Mouse (Mus musculus) adrenal gland, adult 8-10 months (tissue): ENCODE data around the gene Evc2. TPM values are rescaled to one million over a fixed set of nuclear protein-coding genes. Genes with fewer than 3 reads are reported as not detected.
A peak's percentile ranks its signal among the peaks of the same experiment; 100 is the strongest.

Experiments used
- DNase-seq: peaks from one replicate; pipeline ENCODE4 v3.0.0; 2022
- total RNA-seq, 4 experiments: library from RNA; stranded (reverse); gene quantifications; 2 replicates each; pipeline ENCODE4 v1.2.4; 2022

Evc2 gene
- total RNA-seq, 4 experiments from 2014 or later: 21.4 to 34.0 (median 27.6) TPM

DNA sequence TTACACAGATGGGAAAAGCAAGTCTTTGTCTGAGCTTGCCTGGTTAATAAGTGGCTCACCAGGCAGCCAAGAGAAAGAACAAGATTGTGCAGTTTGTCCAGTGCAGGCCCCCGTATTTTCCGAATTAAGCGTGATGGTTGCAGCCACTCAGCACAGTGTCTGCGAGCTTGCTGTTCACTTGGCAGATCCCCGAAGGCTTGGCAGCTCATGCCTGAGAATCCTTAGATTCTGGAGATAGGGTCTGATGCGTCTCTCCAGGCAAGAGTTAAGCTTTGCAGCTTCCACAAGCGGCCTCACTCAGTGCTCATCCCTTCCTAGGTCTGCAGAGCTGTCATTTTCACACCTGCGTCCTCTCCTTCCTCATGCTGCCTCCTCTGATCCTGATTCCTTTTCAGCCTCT, 30.5 kb downstream of the Evc2 start:
- no peak for DNase-seq

DNA sequence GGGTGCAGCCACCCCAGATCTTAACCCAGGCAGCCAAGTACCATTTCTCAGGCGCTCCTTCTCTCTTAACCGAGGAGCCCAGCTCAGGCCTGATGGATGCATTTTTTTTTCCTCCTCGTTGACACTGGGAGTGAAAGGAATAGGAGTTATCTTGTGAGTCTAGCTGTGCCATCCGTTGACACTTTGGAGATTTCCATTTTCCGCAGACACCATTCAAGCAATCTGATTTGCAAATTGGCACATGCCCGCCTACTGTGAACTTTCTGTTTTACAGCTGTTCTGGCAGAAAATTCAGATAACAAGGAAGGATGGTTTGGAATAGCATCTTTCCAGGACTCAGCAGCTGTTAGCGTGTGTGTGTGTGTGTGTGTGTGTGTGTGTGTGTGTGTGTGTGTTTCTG, 39.1 kb downstream of the Evc2 start:
- no peak for DNase-seq

DNA sequence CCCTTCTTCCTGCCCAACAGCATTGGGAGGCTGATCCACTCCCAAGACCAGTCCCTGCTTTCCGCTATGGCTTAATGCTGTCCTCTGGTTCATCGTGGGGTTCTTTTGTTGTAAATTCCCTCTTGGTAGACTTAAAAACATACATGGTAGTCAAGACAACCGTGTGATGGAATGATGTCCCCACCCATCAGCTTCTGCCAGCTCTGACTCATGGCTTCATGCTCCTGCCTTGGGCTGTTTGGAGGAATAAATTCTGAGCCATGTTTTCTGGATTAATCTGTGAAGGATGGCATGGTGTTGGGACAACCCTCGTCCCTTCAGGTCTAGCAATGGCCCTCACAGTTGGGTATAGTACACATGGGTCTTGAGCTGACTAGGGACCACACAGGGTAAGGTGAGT, 42.3 kb downstream of the Evc2 start:
- no peak for DNase-seq

DNA sequence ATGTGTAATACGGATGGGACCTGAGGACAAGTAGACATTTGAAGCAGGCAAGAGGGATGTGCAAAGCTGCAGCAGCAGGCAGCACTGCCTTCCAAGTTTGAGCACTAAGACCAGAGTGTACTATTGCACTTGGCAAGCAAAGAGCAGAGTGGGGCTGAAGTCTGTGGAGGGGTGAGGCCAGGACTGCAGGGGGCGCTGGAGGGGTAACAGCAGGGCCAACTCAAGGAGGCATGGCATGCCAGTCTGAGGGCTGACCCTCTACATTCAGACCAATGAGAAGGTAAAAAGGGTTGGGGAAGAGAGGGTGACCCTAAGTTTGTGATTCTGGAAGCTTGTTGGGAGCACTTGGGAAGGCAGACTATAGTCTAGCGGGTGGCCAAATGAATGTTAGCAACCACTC, 45.3 kb downstream of the Evc2 start:
- no peak for DNase-seq

DNA sequence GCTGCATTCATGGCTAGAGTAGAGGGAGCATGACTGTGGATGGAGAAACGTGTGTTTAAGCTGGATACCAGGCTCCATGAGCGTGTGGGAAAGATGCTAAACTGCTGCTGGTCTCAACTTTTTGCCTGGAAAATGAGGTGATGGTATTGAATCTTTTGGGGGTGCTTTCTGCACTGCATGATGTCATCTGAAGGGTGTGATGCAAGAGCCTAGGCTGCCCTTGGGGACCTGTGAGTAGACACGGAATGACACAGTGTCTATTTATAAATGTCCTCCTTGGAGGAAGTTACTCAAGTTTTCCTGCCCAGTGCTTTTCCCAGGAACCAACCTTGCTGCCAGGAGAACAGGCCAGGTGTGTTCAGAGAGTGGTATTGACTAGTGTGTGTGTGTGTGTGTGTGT, 50.3 kb downstream of the Evc2 start:
- peak; percentile 19 for DNase-seq

DNA sequence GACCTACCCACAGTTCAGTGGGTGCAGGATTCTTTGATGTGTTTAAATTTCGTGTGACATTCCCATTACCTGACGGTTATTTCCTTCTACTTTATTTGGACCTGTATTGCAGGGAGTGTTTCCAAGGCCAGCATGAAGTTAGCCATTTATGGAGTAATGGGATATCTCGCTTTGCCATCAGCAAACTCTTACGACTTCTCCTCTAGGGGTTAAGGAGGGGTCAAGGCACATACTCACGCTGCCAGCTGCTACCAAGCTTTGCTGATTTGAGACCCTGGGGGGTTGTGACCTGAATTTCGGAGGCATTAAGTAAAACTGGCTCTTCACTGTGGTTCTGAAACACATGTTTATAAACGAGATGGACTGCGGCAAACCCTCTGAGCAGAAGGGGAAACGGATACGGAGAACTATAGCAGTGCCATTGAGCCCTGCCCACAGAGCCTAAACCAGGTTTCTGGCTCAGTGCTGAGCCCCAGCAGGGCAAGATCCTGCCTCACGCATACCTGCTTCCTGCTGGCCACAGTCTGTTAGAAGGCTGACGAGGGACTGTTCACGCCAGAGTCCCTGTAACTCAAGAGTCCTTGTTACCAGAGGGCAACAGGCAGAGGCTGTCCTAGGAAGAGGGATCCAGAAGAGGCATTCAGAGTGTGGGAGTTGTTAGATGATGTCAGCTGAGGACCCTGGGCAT, 51.7 kb downstream of the Evc2 start:
- no peak for DNase-seq

DNA sequence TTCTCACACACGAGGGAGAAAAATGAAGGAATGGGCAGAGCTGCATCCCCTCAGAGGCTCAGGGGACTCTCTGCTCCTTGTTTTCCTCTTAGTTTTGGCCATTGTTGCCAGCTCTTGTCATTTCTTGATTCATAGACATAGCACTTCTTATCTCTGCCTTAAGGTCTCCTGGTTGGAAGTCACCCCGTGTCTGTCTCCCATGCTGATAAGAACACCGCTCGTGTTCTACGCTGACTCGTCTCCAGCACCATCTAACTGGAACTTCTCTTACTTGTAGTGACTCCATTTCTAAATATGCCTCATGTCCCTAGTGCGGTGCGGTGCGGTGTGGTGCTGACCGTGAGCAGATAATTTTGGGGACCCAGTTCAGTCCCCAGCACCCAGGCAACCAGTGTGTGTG, 52.6 kb downstream of the Evc2 start:
- no peak for DNase-seq

DNA sequence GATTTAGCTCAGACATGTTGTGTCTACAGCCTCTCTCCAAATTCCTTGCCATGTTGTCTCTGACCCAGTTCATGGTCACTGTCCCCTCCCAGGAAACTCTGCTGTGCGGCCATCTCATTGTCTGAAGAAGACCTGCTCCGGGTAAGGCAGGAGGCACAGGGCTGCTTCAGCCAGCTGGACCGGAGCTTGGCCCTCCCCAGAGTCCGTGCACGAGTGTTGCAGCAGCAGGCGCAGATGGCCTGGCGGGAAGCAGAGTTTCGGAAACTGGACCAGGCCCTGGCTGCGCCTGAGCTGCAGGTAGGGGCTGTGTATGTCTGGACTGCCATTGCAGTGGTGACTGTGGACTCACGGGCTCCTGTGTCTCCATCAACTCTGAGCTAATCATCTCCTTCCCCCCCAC, 53.6 kb downstream of the Evc2 start:
- no peak for DNase-seq

DNA sequence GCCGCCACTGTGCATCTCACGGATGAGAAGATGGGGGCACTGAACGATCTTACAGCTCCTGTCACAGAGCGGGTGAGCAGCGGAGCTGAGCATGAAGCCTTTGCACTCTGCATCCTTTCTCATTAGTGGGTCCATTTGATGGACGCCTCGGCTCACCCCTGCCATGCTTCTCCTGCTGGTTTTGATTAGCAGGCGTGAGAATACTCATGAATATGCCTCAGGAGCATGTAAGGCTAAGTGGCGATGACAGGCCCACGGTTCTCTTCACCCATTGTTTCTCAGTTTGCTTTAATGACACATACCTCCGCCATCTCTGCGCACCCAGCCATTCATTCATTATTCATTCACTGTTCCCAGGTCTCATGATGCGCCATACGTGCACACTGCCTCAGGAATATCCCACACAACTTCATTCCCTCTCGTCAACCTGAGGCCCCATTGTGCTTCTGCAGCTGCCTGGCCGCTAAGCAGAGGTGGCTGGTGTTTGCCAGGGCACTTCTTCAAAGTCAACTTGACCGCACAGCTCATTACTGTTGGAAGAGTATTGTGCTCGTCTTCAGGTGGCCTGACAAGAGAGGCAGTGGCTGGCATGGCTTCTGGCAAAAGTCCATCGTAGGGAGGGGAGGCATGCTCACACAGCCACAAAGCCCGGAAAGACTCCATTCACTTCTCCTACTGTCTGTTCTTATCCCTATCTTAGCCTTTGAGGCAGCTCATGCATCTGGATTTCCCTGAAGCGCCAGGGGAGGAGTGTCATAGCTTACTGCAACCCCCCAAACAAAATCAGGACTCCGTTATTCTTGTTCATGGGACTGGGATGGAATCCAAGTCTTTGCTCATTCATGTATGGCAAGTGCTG, 57.1 kb downstream of the Evc2 start:
- DNase-seq: no peak

DNA sequence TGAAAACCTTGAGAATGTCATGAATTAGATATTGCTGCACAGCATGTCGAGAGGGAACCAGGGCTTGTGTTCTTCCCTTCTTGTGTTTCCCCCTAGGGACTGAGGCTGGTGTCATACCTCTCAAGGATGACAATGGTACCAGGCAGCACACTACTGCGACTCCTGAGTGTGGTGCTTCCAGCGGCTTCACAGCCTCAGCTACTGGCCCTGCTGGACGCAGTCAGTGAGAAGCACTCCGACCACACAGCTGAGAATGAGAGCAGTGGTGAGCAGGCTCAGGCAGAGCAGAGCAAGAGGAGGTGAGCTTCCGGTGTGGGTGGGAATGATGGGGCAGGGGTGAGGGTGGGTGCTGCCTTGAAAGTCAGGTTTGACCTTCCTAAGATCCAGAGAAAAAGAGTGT, 80.7 kb downstream of the Evc2 start:
- DNase-seq: no peak

DNA sequence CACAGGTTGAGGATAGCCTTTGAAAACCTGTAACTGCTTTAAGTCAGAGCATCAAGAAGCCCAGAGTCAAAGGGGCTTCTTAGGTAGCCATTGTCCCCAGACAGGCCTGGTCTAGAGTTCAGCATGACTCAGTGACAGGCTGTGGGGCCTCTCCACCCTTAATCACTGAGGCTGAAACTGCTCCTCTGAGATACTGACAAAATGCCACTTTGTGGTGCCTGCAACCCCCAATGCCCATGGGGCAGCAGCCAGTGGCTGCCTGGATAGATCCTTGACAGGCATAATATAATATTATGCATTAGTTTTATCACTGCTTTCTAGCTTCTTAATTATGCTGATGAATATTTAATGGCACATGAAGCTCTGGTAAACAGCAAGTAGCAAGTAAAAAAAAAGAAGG, 88.9 kb downstream of the Evc2 start:
- no peak for DNase-seq

DNA sequence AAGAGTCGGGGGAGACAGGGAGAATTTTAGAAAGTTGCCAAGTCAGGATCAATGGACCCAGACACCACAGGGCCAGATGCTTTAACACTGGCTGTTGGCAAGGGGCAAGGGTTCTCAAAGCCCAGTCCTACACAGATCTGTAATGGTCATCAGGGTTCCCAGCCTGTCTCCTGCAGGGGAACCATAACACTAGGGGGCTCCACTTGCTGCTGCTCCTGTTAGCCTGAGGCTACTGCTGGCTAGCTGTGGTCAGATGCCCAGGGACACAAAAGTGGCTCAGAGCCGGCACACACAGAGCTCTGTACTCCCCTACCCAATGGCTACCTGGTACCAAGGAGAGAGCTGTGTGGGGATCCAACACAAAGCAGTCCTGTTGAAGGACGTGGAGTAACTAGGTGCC, 97.1 kb downstream of the Evc2 start:
- no peak for DNase-seq

DNA sequence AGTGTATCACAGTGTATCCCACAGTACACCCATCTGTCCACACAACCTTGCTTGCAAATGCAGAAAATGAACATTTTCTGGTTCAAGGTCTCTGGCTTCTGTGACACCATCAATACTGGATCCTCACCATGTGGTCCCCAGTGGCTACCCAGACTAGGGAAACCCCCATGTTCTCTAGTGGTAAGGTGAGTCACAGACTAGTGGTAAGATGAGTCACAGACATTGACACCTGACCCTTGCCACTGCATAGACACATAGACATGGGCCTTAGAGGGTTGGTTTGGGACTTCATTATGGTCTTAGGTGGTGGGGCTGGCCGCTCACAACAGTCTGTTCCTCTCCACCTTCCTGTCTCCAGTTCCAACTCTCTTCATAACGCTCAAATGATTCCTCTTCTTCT, 104.5 kb downstream of the Evc2 start:
- no peak for DNase-seq

DNA sequence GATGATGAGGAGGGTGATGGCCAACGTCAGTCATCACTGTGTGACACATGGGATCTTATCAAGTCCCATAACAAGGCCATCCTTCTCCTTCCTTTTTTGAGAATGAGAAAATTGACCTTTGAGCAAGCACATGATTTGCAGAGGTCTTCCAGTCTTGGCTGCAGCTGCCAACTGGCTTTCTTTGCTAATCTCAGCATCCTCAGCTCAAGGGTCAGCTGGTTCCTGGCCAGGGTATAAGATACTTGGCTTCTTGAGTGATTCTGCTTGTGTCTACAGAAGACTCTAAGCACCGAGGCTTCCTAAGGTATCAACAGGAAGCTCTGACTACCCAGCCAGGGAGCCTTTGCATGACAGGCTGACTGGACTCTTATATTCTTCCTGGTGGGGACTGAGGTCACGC, 109.2 kb downstream of the Evc2 start:
- no peak for DNase-seq

DNA sequence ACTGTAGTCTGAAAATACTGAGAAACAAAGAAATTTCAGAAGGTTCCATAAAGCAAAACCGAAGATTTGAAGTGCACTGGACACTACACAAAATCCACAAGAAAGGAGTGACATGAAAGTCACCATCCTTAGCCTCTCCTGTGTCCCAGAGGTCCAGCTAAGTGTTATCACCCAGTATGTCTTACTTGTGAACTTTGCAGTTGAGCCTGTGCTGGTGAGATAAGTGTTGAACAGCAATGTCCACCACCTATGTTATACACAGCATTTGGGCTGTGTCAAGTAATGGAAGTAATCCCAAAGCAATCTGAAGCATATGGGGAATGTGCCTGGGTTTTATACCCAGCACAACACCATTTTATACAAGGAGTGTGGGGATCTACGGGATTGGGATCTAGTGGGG, 118.3 kb downstream of the Evc2 start:
- DNase-seq: no peak

DNA sequence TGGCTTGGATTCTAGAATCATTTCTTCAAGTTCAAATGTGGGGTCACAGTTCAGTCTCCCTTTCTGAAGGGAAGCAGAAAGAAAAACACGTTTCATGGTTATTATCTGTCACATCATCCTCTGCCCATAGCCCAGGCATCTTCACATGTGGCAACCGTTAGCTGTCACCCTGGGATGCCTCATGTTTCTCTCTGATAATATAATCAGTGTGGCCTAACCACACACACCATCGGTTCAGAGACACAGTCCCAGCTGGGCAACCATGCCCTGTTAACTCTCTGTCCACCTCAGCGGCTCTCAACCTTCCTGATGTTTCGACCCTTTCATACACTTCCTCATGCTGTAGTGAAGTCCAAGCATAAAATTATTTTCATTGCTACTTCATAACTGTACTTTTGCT, 118.9 kb downstream of the Evc2 start:
- no peak for DNase-seq

DNA sequence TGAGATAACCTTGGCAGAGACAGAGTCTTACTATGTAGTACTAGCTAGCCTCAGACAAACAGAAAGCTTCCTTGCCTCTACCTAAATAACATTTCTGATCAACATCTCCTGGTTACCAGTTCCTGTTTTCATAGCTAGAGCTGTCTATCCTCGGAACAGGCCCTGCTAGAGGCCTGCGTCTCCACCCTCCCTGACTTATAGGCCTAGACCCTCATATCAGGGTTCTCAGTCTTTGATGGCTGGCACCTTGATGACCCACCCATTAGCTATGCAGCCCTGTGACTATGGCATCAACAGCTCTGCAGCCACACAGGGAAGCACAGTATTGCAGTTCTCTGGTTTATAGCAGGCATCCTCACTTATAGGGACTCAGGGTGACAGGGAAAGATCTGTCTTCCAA, 119.5 kb downstream of the Evc2 start:
- no peak for DNase-seq

DNA sequence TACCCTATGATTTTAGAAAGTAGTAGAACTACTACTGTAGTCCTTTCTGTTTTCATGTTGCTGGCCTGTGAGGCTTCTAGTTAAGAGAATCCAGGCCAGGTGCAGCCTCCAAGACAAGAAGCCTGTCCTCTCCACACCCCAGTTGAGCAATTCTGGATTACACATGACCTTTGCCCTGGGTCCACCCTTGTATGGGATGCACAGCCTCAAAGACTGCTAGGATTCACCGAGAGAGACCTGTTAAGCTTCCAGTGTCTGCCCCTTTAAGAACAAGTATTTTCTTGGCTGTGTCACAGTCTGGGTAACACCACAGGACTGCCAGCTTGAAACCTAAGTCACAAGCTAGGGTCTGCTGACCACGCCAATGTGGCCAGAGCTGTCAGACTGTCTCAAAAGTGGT, 119.9 kb downstream of the Evc2 start:
- no peak for DNase-seq

DNA sequence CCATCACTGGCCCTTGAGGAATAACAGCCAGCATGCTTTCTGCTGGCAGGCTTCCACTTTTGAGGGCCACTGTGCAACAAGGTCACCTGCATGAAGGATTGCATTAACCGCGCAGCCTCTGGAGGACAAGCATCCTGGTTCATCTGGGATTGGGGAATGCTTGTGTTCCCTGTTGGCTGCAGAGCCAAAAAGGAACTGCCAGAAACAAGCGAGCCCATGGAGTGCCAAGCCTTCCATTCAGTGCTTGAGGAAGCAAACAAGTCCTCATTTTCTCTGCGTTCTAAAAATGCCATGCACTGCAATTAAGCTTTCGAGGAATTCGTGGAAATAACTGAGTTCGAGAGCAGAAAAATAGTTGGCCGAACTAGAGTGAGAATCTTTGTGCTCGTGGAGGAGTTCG, 127.2 kb downstream of the Evc2 start:
- no peak for DNase-seq

DNA sequence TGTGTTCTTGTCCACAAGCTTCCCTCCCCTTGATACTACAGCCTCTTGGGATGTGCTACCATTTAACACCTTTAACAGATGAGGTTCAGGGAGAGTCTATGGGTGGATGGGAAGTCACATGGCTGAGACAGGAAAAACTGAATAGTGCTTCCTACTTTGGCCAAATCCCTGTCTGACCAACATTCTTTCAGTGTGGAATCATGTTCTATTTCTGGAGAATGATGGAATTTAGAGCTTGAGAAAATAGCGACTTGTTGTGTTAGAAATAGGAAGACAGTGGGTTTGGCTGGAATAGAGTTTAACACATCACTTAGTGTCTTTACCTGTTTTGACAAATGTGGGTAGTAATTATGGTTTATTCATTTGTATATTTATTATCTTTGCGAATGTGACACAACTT, 129.3 kb downstream of the Evc2 start:
- DNase-seq: no peak

DNA sequence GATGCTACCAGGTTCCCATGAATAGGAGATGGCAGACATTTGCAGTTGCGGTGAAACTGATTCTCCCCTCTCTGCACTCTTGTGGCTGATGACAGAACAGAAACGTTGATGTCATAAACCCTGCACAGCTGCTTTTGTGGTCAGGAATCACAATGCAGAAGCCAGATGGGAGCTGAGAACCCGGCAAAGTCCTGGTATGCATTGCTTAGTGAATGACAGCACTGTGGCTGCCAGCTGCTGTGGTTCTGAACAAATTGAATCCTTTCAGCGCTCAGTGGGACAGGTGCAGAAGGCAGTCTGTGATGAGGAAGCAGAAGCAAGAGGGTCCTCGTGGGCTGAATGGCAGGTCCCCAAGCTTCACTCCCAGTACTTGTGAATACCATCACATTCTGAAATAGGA, 130.7 kb downstream of the Evc2 start:
- DNase-seq: no peak

DNA sequence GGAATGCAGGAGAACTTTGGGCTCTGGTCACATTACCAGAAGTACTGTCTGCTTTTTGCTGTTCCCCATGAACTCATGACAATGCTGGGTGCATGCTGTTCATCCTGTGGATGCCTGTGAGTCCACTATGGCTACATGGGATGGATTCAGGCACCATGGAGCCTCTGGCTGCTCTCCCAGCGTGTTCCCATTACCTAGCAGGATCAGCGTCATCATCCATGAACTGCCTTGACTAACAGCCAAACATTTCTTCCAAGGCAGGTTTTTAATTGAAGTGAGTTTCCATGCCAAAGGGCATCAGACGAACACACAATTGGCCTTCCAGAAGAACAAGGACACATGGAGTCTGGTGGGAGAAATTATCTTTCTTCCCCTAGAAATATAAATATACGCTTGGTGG, 133.3 kb downstream of the Evc2 start:
- no peak for DNase-seq

DNA sequence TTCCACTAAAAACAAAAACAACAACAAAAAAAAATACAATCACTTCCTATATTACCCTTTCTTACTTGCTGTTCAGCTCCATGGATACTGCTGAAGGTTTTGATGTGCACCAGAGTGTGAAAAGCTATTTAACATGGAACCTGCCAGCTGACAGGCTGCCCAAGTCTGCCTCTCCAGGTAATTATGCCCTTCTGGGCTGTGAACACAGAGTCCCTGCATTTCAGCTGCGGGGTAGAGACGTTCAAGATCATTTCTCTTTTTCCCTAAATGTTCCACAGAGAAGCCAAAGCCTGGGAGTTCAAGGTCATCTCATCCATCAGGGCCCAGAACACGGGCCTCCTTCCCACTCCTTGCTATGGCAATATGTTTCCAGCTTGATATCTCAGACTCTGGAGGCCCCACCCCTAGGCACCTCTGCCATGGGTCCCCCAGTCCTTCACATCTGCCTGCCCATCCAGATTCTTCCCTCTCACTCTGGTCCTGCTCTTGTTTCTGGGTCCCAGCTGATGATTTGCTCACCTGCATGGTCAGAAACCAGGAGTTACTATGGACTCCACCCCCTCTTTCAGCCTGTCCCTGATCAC, 133.8 kb downstream of the Evc2 start:
- DNase-seq: no peak
